In the genomic region with DNA sequence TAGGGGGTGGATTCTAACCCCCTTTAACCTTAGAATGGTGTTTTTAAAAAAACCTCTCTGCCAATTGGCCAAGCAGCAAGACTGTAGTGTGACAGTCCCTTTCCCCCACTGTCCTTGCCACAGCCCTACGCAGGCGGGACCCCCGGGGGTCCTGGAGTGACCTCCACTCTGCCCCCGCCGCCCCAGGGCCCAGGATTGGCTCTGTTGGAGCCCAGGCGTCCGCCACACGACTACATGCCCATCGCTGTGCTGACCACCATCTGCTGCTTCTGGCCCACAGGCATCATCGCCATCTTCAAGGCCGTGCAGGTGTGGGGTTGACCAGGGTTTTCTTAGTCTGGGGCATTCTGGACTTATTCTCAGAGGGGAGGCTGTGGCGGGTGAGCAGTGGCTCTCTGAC, we compare ENCODE assay signal across 9 mouse cellular contexts. TPM values are rescaled to one million over a fixed set of nuclear protein-coding genes. Genes with fewer than 3 reads are reported as not detected.
A peak's percentile ranks its signal among the peaks of the same experiment; 100 is the strongest.
DNase-seq lines count a peak whose midpoint lies in the region; ATAC-seq and TF ChIP-seq lines count a peak whose summit lies in the region.
"Had no signal": no experiment of that assay in that cellular context is flagged by ENCODE, and none has a peak within 500 bp of the region (broad histone marks: within the 10 kb centered on the region; RNA-seq: fewer than 3 reads in every experiment).

No protein-coding gene starts in this region.

- peaks cover 48% of the 10 kb centered on the region for H3K4me1 ChIP-seq in heart, embryonic 13.5 days
- peaks cover 51% of the 10 kb centered on the region for H3K4me1 ChIP-seq in bone marrow macrophage, adult 2 months (ENCODE audit: control insufficient read depth, insufficient read depth, low read length)
- peaks cover 49% of the 10 kb centered on the region for H3K4me1 ChIP-seq in forebrain, embryonic 16.5 days (replicated peaks; ENCODE audit: control insufficient read depth, insufficient read depth, low read length)
- H3K4me1 ChIP-seq in midbrain, embryonic 10.5 days = peaks cover 63% of the 10 kb centered on the region

- no peak for TF ChIP-seq CTCF in bone marrow macrophage, adult 2 months (IDR thresholded peaks at IDR 0.05; ENCODE audit: low read depth, low read length)

- no peaks in the 10 kb centered on the region for H3K9me3 ChIP-seq in heart, embryonic 13.5 days
- H3K9me3 ChIP-seq in forebrain, embryonic 16.5 days (ENCODE audit: control insufficient read depth, low read length) = no peaks in the 10 kb centered on the region
- H3K9me3 ChIP-seq in midbrain, embryonic 10.5 days (replicated peaks) = no peaks in the 10 kb centered on the region

- TF ChIP-seq POLR2A in bone marrow macrophage, adult 2 months (IDR thresholded peaks at IDR 0.05; ENCODE audit: borderline replicate concordance, low read depth, low read length) = no peak

- no peaks in the 10 kb centered on the region for H3K36me3 ChIP-seq in heart, embryonic 13.5 days
- H3K36me3 ChIP-seq in forebrain, embryonic 16.5 days (ENCODE audit: control insufficient read depth, insufficient read depth) = no peaks in the 10 kb centered on the region
- H3K36me3 ChIP-seq in midbrain, embryonic 10.5 days = no peaks in the 10 kb centered on the region

- no peak overlapping the region for H3K27ac ChIP-seq in heart, embryonic 13.5 days (replicated peaks)
- H3K27ac ChIP-seq in bone marrow macrophage, adult 2 months (ENCODE audit: insufficient read depth, low read depth, low read length) = peak overlapping the region; percentile 99; the same call in 1 of the 2 replicates
- no peak overlapping the region for H3K27ac ChIP-seq in forebrain, embryonic 16.5 days (ENCODE audit: low read length)
- H3K27ac ChIP-seq in midbrain, embryonic 10.5 days (replicated peaks) = peak overlapping the region; percentile 64

- H3K9ac ChIP-seq in heart, embryonic 13.5 days = peak overlapping the region; percentile 71
- peak overlapping the region; percentile 51 for H3K9ac ChIP-seq in forebrain, embryonic 16.5 days (replicated peaks; ENCODE audit: low read depth, low read length)

- H3K4me3 ChIP-seq in heart, embryonic 13.5 days = peak overlapping the region; percentile 49
- peak overlapping the region; percentile 77 for H3K4me3 ChIP-seq in bone marrow macrophage, adult 2 months (ENCODE audit: insufficient read depth, low read length)
- peak overlapping the region; percentile 45 for H3K4me3 ChIP-seq in forebrain, embryonic 16.5 days (replicated peaks; ENCODE audit: low read length)
- peak overlapping the region; percentile 64 for H3K4me3 ChIP-seq in midbrain, embryonic 10.5 days

- peak overlapping the region; percentile 90 for H3K4me2 ChIP-seq in heart, embryonic 13.5 days
- H3K4me2 ChIP-seq in forebrain, embryonic 16.5 days (ENCODE audit: low read length) = peak overlapping the region; percentile 89

- H3K27me3 ChIP-seq in heart, embryonic 13.5 days (replicated peaks) = peaks cover 71% of the 10 kb centered on the region
- H3K27me3 ChIP-seq in forebrain, embryonic 16.5 days (replicated peaks; ENCODE audit: control insufficient read depth, insufficient read depth, low read length) = peaks cover 18% of the 10 kb centered on the region
- H3K27me3 ChIP-seq in midbrain, embryonic 10.5 days (ENCODE audit: low read depth, poor library complexity, severe bottlenecking) = peaks cover 59% of the 10 kb centered on the region

- 6% methylated on average over 12 of the region's 12 CpGs for WGBS in heart, embryonic 13.5 days
- WGBS in forebrain, embryonic 16.5 days = 7% methylated on average over 12 of the region's 12 CpGs
- WGBS in midbrain, embryonic 10.5 days = 3% methylated on average over 12 of the region's 12 CpGs

- no peak for DNase-seq in heart, adult 18-20 months
- no peak for DNase-seq in midbrain, embryonic 10.5 days (ENCODE audit: low spot score)
- DNase-seq in urinary bladder, postnatal 14 days (ENCODE audit: low spot score) = no peak
- DNase-seq in right cerebral cortex, adult 18-20 months = no peak
- DNase-seq in embryo, embryonic 10.5 days (ENCODE audit: low spot score) = no peak

- no peak for ATAC-seq in heart, embryonic 13.5 days (ENCODE audit: extremely low read depth, insufficient number of reproducible peaks, low FRiP score, low TSS enrichment)
- ATAC-seq in forebrain, embryonic 16.5 days = no peak

RNA-seq across cellular contexts. Expression of a gene that starts 2.3 kb away (rescaled TPM):
- 0.15 and 0.31 TPM in 2 replicates for polyA plus RNA-seq in heart, embryonic 13.5 days (2015; fragmentation: Nextera tagmentation; extraction: Ambion mirVana)
- total RNA-seq in heart, adult 18-20 months (2021) = 1 to 10 TPM in 1 of 2 experiments, under 1 TPM in 1; 0.93 to 1.5 TPM
- 0.76 and 1.3 TPM in 2 replicates for polyA plus RNA-seq in bone marrow macrophage, adult 2 months (2012; ENCODE audit: insufficient read depth, insufficient read length, missing spikeins)
- 5.0 and 10.4 TPM in 2 replicates for polyA plus RNA-seq in forebrain, embryonic 16.5 days (2015; fragmentation: Nextera tagmentation; extraction: Ambion mirVana)
- polyA plus RNA-seq in midbrain, embryonic 10.5 days (2016; fragmentation: Nextera tagmentation; extraction: Ambion mirVana) = 0.54 and 1.2 TPM in 2 replicates
- total RNA-seq: CH12.LX had no signal

RNA-seq across cellular contexts. Expression of a gene that starts 3.3 kb away (rescaled TPM):
- polyA plus RNA-seq in heart, embryonic 13.5 days (2015; fragmentation: Nextera tagmentation; extraction: Ambion mirVana) = 26.1 and 27.6 TPM in 2 replicates
- total RNA-seq in heart, adult 18-20 months (2021) = 10 to 100 TPM; 55.5 to 55.8 TPM
- 101 and 118 TPM in 2 replicates for polyA plus RNA-seq in bone marrow macrophage, adult 2 months (2012; ENCODE audit: insufficient read depth, insufficient read length, missing spikeins)
- 16.2 and 17.7 TPM in 2 replicates for polyA plus RNA-seq in forebrain, embryonic 16.5 days (2015; fragmentation: Nextera tagmentation; extraction: Ambion mirVana)
- 22.5 and 23.6 TPM in 2 replicates for polyA plus RNA-seq in midbrain, embryonic 10.5 days (2016; fragmentation: Nextera tagmentation; extraction: Ambion mirVana)

RNA-seq across cellular contexts. Expression of a gene that starts 12.9 kb away (rescaled TPM):
- polyA plus RNA-seq in heart, embryonic 13.5 days (2015; fragmentation: Nextera tagmentation; extraction: Ambion mirVana) = 10.4 and 10.7 TPM in 2 replicates
- total RNA-seq in heart, adult 18-20 months (2021) = 1 to 10 TPM; 5.8 to 6.5 TPM
- polyA plus RNA-seq in bone marrow macrophage, adult 2 months (2012; ENCODE audit: insufficient read depth, insufficient read length, missing spikeins) = 22.4 and 22.9 TPM in 2 replicates
- 14.6 and 16.7 TPM in 2 replicates for polyA plus RNA-seq in forebrain, embryonic 16.5 days (2015; fragmentation: Nextera tagmentation; extraction: Ambion mirVana)
- 16.8 and 18.9 TPM in 2 replicates for polyA plus RNA-seq in midbrain, embryonic 10.5 days (2016; fragmentation: Nextera tagmentation; extraction: Ambion mirVana)

RNA-seq across cellular contexts. Expression of a gene that starts 15.3 kb away (rescaled TPM):
- 56.1 and 56.2 TPM in 2 replicates for polyA plus RNA-seq in heart, embryonic 13.5 days (2015; fragmentation: Nextera tagmentation; extraction: Ambion mirVana)
- 10 to 100 TPM; 15.5 to 17.2 TPM for total RNA-seq in heart, adult 18-20 months (2021)
- 42.6 and 62.7 TPM in 2 replicates for polyA plus RNA-seq in bone marrow macrophage, adult 2 months (2012; ENCODE audit: insufficient read depth, insufficient read length, missing spikeins)
- polyA plus RNA-seq in forebrain, embryonic 16.5 days (2015; fragmentation: Nextera tagmentation; extraction: Ambion mirVana) = 111 and 119 TPM in 2 replicates
- 111 and 123 TPM in 2 replicates for polyA plus RNA-seq in midbrain, embryonic 10.5 days (2016; fragmentation: Nextera tagmentation; extraction: Ambion mirVana)

RNA-seq across cellular contexts. Expression of a gene that starts 15.9 kb away (rescaled TPM):
- 1.0 and 1.2 TPM in 2 replicates for polyA plus RNA-seq in heart, embryonic 13.5 days (2015; fragmentation: Nextera tagmentation; extraction: Ambion mirVana)
- 1 to 10 TPM in 1 of 2 experiments, under 1 TPM in 1; 0.85 to 1.1 TPM for total RNA-seq in heart, adult 18-20 months (2021)
- polyA plus RNA-seq in bone marrow macrophage, adult 2 months (2012; ENCODE audit: insufficient read depth, insufficient read length, missing spikeins) = 4.9 and 9.0 TPM in 2 replicates
- polyA plus RNA-seq in forebrain, embryonic 16.5 days (2015; fragmentation: Nextera tagmentation; extraction: Ambion mirVana) = 7.0 and 7.5 TPM in 2 replicates
- polyA plus RNA-seq in midbrain, embryonic 10.5 days (2016; fragmentation: Nextera tagmentation; extraction: Ambion mirVana) = 4.3 TPM in 2 replicates
- total RNA-seq: CH12.LX had no signal

Comparison
In these comparisons a context has a peak if more than half of its experiments do, and no peak if none do; other contexts are left out.
1. H3K27ac ChIP-seq: peak in bone marrow macrophage, adult 2 months (single experiment) and midbrain, embryonic 10.5 days (single experiment); none in heart, embryonic 13.5 days (single experiment) and forebrain, embryonic 16.5 days (single experiment).
2. Peak in every context shown above with its lines, with median percentiles within 50 percentile points of each other: H3K4me3 ChIP-seq.